Mouse (Mus musculus): ENCODE measurements around the gene Sohlh1. TPM values are rescaled to one million over a fixed set of nuclear protein-coding genes. Genes with fewer than 3 reads are reported as not detected.
"Not testable (repeated sequence)": the region's sequence is repeated elsewhere in the genome, so short reads cannot be mapped to it uniquely, and the experiment has no call there.

The Sohlh1 gene
- polyA plus RNA-seq, 1 experiment, result not detected

- no peak for TF ChIP-seq GATA1 (IDR thresholded peaks at IDR 0.05; ENCODE audit: low read length)
Measured at GRCm38 (mm10) chr2:25859891-25860290, 12.8 kb upstream of the Sohlh1 start.

- TF ChIP-seq GATA1 (IDR thresholded peaks at IDR 0.05; ENCODE audit: low read length), result no peak
Measured at GRCm38 (mm10) chr2:25853998-25854397, 7.0 kb upstream of the Sohlh1 start.

GRCm38 (mm10) chr2:25852626-25853025 lies 5.6 kb upstream of the Sohlh1 start:
- no peak for TF ChIP-seq GATA1 (IDR thresholded peaks at IDR 0.05; ENCODE audit: low read length)

GRCm38 (mm10) chr2:25850330-25850729 lies 3.3 kb upstream of the Sohlh1 start:
- no peak for TF ChIP-seq GATA1 (IDR thresholded peaks at IDR 0.05; ENCODE audit: low read length)

GRCm38 (mm10) chr2:25846516-25846915 lies 532 bp downstream of the Sohlh1 start:
- TF ChIP-seq GATA1 (IDR thresholded peaks at IDR 0.05; ENCODE audit: low read length), result no peak

GRCm38 (mm10) chr2:25844097-25844496 lies 3.0 kb downstream of the Sohlh1 start:
- no peak for TF ChIP-seq GATA1 (IDR thresholded peaks at IDR 0.05; ENCODE audit: low read length)

- no peak for TF ChIP-seq GATA1 (IDR thresholded peaks at IDR 0.05; ENCODE audit: low read length)
Measured at GRCm38 (mm10) chr2:25842758-25843157, 4.3 kb downstream of the Sohlh1 start.

- TF ChIP-seq GATA1 (IDR thresholded peaks at IDR 0.05; ENCODE audit: low read length), result no peak
Measured at GRCm38 (mm10) chr2:25842161-25842560, 4.9 kb downstream of the Sohlh1 start.

- no peak for TF ChIP-seq GATA1 (IDR thresholded peaks at IDR 0.05; ENCODE audit: low read length)
Measured at GRCm38 (mm10) chr2:25836291-25836690, 10.8 kb downstream of the Sohlh1 start.

GRCm38 (mm10) chr2:25830786-25831185 lies 16.3 kb downstream of the Sohlh1 start:
- TF ChIP-seq GATA1 (IDR thresholded peaks at IDR 0.05; ENCODE audit: low read length), result no peak

- no peak for TF ChIP-seq GATA1 (IDR thresholded peaks at IDR 0.05; ENCODE audit: low read length)
Measured at GRCm38 (mm10) chr2:25828344-25828947, 18.6 kb downstream of the Sohlh1 start.

GRCm38 (mm10) chr2:25824751-25825150 lies 22.3 kb downstream of the Sohlh1 start:
- TF ChIP-seq GATA1 (IDR thresholded peaks at IDR 0.05; ENCODE audit: low read length), result no peak

- no peak for TF ChIP-seq GATA1 (IDR thresholded peaks at IDR 0.05; ENCODE audit: low read length)
Measured at GRCm38 (mm10) chr2:25822806-25823205, 24.2 kb downstream of the Sohlh1 start, which contains the start of gene Lcn9. Gene Lcn9, plus strand, starts transcription at chr2:25823153.

GRCm38 (mm10) chr2:25815748-25816147 lies 31.3 kb downstream of the Sohlh1 start, which contains the start of gene Glt6d1:
Gene Glt6d1, minus strand, starts transcription at chr2:25815848.
- not testable (repeated sequence) for TF ChIP-seq GATA1 (IDR thresholded peaks at IDR 0.05; ENCODE audit: low read length)

GRCm38 (mm10) chr2:25813364-25813763 lies 33.7 kb downstream of the Sohlh1 start:
- no peak for TF ChIP-seq GATA1 (IDR thresholded peaks at IDR 0.05; ENCODE audit: low read length)

GRCm38 (mm10) chr2:25811711-25812110 lies 35.3 kb downstream of the Sohlh1 start:
- no peak for TF ChIP-seq GATA1 (IDR thresholded peaks at IDR 0.05; ENCODE audit: low read length)

GRCm38 (mm10) chr2:25798065-25798464 lies 49.0 kb downstream of the Sohlh1 start:
- TF ChIP-seq GATA1 (IDR thresholded peaks at IDR 0.05; ENCODE audit: low read length), result no peak

- no peak for TF ChIP-seq GATA1 (IDR thresholded peaks at IDR 0.05; ENCODE audit: low read length)
Measured at GRCm38 (mm10) chr2:25797635-25798034, 49.4 kb downstream of the Sohlh1 start.

Other genes with a start within 250 kb of the Sohlh1 start
- gene Rabl6, start 238.7 kb downstream of the Sohlh1 start, polyA plus RNA-seq (2012), result 86.8 and 89.3 TPM in 2 replicates
- not detected in 2 replicates for gene Ccdc183, start 229.6 kb downstream of the Sohlh1 start, polyA plus RNA-seq (2012)
- gene Tmem141, start 225.2 kb downstream of the Sohlh1 start, polyA plus RNA-seq (2012), result not detected in 2 replicates
- gene Fcna, start 219.2 kb downstream of the Sohlh1 start, polyA plus RNA-seq (2012), result not detected in 2 replicates
- gene Lcn8, start 194.1 kb downstream of the Sohlh1 start, polyA plus RNA-seq (2012), result not detected in 2 replicates
- gene Lcn5, start 189.3 kb downstream of the Sohlh1 start, polyA plus RNA-seq (2012), result not detected in 2 replicates
- not detected in 2 replicates for gene Lcn6, start 170.5 kb downstream of the Sohlh1 start, polyA plus RNA-seq (2012)
- gene Lcn10, start 164.5 kb downstream of the Sohlh1 start, polyA plus RNA-seq (2012), result not detected in 2 replicates
- gene Obp2a, start 147.2 kb downstream of the Sohlh1 start, polyA plus RNA-seq (2012), result not detected in 2 replicates
- gene Bmyc, start 140.5 kb downstream of the Sohlh1 start, polyA plus RNA-seq (2012), result not detected in 2 replicates
- gene Obp2b, start 110.2 kb downstream of the Sohlh1 start, polyA plus RNA-seq (2012), result not detected in 2 replicates
- not detected in 2 replicates for gene Lcn3, start 81.7 kb downstream of the Sohlh1 start, polyA plus RNA-seq (2012)
- not detected in 2 replicates for gene Lcn11, start 70.2 kb downstream of the Sohlh1 start, polyA plus RNA-seq (2012)
- not detected in 2 replicates for gene Gm13539, start 65.0 kb downstream of the Sohlh1 start, polyA plus RNA-seq (2012)
- not detected in 2 replicates for gene Glt6d1, start 31.4 kb downstream of the Sohlh1 start, polyA plus RNA-seq (2012)
- not detected in 2 replicates for gene Lcn9, start 24.1 kb downstream of the Sohlh1 start, polyA plus RNA-seq (2012)
- not detected in 2 replicates for gene Kcnt1, start 16.5 kb upstream of the Sohlh1 start, polyA plus RNA-seq (2012)
- gene Camsap1, start 136.0 kb upstream of the Sohlh1 start, polyA plus RNA-seq (2012), result 5.9 and 6.3 TPM in 2 replicates
- 116 and 161 TPM in 2 replicates for gene Ubac1, start 174.5 kb upstream of the Sohlh1 start, polyA plus RNA-seq (2012)